Mouse (Mus musculus): ENCODE measurements at regions not wholly inside any gene's neighbourhood (a gene's known extent, or its start where the extent isn't known, plus 50 kb on each side); places are given as distances from the start of the nearest gene placed in this dataset.

DNA sequence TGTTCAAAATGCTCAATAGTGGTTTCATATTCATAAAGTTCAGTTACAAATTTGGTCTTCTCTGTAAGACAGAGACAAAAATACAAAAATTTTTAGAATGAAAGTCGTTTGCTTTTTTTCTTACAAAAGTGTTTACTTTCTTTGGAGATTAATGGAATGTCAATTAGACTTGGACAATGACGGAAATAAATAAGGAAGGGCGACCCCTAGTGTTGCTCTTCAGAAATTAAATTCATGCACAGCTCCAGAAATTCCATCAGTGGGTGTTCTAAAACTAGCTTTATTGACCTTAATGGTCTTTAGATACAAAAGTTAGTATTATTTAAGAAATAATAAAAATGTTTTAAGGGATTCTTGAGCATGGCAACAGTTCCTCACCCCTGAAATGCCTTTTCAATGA lies 141.8 kb upstream of the Lama2 start:
- DNase-seq (ENCODE audit: low read depth, low spot score), result peak; percentile 51

DNA sequence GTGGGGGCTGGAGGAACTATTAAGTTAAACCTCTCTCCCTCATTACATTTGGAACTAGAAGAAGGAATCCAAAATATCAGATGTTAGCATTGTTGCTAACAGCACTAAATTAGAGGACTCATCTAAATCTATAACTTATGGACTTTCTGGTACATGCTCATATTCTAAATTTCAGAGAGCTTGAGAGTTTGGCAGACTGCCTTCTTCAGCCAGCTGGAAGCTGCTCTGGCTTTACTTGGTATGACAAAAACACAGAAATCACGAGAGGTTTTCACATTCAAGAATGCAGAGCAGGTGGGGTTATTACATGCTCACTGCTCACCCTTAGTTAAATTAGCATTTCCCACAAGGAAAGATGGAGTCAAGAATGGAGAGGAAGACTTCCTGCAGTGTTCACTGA lies 182.8 kb upstream of the Lama2 start:
- no peak for DNase-seq (ENCODE audit: low read depth, low spot score)

DNA sequence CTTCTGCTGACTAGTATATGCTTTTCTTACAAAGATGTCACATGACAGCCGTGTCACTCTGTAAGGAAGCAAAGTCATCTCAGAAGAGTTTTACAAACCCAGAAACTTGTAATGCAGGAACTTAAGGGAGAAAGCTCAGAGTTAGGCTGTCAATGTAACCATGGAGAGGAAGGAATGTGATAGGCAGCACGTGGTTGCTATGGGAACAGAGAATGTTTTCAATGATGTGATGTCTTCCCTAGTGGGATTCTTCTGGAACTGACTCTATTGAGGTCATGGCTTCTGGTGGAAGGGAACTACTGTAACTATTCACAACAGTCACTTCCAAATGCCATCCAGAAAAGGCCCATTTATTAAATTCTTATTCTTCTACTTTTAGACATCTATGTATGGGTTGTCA lies 190.0 kb upstream of the Lama2 start:
- peak; percentile 64 for DNase-seq (ENCODE audit: low read depth, low spot score)

DNA sequence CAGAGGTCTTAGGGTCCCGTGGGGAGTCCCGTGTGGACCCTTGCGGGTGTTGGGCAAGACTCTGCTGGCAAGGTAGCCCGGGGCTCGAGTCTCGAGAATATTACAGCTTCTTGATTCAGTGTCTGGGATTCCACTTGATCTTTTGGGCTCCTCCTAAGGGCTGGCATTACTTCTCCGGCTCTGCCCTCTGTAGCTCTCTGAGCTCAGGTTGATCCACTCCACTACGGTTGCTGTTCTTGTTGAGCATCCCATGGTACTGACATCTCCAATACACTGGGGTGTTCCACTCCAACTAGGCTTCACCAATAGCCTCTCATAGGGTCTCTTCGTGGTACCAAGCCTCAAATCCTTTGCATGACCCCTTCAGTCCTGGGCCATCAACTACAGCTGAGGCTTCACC lies 206.1 kb upstream of the Lama2 start:
- DNase-seq (ENCODE audit: low read depth, low spot score), result peak; percentile 57

DNA sequence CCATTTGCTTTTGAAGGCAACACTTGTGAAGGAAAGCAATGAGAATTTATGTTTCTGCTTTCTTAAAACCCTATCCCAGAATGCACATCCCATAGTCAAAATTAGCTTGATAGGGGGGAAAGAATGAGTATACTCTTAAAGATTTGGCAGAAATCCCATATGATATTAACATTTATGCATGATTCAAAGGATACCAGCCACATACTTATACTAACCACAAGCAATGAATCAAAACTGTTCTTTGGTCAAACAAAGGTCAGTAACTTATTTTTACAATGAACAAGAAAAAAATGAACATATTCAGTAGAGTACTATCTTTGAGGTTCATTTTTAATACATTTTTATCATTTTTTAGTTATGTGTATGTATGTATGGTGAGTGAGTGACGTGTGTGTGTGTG lies 208.8 kb upstream of the Lama2 start:
- DNase-seq (ENCODE audit: low read depth, low spot score), result no peak

DNA sequence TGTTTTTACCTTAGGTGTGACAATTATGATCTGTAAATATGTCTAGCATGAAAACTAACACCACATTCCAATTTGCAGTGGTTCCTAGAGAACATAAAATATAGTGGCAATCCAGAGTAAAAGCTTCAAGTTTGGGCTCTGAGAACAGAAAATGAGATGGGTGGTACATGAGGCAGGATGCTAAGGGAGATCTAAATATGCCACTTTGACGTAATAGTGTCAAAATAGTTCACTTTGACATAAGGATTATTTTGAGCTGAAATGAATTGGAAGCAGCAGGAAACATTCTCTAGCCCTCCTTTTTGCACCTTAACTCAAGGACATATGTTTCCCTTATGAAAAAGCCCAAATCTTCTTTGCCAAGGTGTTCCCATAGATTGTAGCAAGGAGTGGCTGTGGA lies 219.1 kb upstream of the Lama2 start:
- no peak for DNase-seq (ENCODE audit: low read depth, low spot score)

DNA sequence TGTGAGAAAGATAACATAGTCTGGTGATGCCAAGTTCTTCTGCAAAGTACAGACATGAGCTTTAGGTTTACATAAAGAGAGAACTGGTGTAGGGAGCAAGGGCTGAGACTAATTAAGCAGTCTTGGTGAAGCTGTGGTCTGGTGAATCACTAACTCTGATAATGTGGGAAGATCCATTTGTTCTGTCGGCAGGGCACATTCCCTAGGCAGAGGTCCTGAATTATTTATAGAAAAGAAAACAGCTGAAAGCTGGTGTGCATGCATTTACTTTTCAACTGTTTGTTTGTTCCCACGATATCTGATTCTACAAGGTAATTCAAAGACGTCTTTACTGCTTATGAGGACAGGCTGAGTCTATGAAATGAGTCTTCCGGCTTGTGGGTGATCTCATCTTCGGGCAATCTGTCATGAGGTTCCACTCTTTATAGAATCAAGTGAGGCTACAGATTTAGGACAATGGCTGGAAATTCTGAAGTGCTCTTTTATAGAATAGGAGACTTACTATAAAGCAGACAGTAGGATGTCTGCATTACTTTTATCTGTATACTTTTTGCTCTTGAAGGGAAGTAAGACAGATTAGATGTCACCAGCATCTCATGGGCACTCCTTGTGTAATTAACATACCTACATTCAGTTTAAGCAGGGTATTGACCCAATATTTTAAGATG lies 221.6 kb upstream of the Lama2 start:
- DNase-seq (ENCODE audit: low read depth, low spot score), result no peak

DNA sequence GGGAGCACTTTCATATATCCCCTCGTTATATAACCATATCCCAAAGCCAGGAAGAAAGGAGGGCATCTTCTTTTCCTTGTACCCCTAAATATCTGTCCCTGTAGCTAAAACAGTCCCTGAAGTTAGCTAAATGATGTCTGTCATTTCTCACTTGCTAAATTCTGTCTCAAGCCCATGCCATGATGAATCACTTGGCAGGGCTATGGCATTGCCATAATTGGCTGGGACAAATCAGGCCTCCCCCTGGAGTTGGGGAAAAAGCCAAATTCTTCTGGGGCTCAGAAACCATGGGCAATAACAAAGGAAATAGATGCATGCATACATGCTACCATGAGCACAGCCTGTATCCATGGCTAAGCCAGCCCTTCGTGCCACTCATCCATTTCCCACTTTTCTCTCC lies 223.5 kb upstream of the Lama2 start:
- no peak for DNase-seq (ENCODE audit: low read depth, low spot score)

DNA sequence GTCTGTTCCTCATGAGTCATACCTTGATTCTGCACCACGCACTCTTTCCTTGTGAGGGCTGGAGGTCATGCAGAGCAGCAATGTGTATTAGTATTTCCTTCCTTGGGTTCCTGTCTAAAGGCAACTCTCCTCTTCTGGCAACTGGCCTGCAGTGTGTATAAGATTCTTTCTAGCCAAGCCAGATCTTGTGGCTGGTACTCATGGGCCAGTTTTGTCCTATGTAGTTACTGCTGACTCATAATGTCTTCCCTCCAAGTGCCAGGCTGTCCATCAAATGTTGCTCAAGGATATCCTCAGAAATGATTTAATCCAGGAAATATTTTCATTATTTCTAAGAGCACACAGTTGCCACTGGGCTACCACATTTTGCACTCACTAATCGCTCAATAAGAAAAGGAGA lies 211.0 kb upstream of the Ptprk start:
- peak; percentile 8 for DNase-seq (ENCODE audit: low read depth, low spot score)

DNA sequence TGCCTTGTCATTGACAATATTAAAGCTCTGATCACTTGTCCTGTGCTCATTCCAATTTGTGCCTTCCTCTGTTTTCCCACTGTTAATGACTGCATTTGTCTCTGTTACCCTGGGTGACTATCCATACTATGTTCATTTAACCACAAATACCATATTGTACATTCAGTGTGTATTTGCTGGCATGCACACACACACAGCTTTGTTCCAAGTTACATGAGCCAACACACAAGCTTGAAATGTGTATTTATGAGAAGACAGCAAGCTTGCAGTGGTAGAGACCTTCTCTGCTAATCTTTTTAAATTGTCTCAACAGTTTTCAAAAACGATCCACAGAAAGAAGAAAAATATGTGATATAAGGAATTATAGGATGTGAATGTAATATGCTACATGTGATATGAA lies 193.8 kb upstream of the Ptprk start:
- no peak for DNase-seq (ENCODE audit: low read depth, low spot score)

DNA sequence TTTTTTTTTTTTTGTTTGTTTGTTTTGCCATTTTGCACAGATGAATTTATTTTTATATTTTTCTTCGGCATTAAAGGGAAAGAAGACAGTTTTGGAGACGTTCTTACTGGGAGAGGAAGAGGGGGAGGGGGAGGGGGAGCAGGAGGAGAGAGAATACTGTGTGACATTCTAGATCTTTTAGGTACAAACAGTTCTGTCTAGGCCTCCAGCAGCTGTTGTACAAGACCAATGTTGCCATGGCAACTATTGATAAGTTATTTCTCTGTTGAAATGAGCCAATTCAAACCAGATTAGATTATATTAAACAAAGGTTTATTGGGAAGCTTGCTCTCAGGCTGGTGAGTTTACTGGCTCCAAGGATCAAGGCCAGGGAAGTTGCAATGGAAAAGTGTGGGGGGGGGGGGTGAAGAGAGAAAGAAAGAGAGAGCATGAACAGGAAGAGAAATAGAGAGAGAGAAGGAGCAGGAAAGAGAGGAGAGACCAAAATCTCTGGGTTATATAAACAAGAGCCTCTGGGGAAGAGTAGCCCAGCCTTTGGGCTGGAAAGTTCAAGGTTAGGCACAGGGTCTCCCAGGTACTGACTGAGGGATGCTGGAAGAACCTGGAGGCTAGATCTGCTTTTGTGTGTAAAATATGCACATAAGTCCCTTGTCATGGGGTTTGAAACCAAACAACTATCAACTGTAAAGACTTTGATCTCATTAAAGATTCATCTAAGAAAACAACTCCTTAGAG lies 182.7 kb upstream of the Ptprk start:
- DNase-seq (ENCODE audit: low read depth, low spot score), result peak; percentile 13

DNA sequence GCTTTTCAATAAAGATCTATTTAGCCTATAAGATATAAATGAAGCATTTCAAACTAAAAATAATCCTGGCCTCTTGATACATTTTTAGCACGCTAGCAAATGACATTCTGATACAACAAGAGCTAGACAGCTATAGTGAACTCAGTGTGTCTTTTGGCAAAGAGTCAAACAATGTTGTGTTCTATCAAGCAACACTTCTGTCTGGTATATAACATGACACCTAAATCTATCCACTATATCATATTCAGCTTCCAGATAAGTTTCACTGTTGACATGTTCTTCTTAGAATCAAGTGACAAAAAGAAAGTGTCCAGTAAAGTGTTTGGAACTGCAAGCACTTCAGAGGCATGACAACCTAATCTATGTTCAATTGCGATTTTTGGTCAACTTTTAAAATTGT lies 158.2 kb upstream of the Ptprk start:
- DNase-seq (ENCODE audit: low read depth, low spot score), result no peak

DNA sequence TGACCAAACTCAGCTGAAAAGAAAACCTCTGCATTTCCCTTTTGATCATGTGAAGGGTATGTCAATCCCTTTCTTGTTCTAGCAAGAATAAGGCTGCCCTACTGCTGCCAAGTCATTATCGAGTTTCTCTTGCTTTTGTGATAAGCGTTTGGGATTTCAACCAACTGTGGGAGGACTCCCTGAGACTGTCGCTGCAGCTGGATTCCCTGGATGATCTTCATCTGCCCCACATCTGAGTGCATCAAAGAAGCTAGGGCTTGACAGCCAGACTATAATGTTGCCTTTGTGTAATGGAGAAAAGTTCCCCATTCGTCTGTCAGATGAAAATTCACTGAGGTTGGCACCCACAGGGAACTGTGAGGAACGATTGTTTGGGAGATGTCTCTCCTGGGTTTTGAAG lies 147.4 kb upstream of the Ptprk start:
- DNase-seq (ENCODE audit: low read depth, low spot score), result no peak

DNA sequence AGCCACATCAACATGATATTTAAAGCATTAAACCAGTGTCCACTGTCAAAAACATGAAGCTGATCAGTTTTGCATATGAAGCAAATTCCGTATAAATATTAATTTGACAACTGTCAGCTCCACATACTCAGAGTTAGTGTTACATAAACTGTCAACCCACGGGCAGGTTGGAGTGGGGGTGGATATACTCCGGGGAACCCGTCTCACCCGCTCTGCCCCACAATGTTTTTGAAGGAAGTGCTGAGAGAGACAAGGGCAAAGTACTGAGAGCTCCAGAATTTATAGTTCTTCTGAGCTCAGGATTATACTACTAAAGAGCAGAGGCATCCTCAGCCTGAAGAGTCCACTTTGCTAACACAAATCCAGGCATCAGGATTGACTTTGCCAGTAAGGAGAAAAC lies 132.5 kb upstream of the Ptprk start:
- no peak for DNase-seq (ENCODE audit: low read depth, low spot score)

DNA sequence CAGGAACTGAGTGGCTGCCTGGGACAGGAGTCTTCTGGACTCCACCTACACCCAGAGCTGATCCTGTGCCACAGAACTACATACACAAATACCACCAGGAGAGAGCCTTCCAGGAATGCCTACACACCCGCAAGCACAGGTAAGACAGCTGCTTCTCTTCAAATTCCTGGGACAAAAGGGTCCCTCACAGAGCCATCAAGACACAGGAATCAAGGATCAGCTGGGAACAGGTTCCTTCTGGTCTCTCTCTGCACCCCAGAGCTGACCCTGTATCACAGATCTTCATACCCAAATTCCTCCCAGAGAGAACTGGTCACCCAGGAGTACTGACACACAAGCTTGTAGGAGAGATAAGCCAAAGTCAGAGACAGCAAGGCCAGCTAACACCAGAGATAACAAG lies 125.5 kb upstream of the Ptprk start:
- peak; percentile 61 for DNase-seq (ENCODE audit: low read depth, low spot score)

DNA sequence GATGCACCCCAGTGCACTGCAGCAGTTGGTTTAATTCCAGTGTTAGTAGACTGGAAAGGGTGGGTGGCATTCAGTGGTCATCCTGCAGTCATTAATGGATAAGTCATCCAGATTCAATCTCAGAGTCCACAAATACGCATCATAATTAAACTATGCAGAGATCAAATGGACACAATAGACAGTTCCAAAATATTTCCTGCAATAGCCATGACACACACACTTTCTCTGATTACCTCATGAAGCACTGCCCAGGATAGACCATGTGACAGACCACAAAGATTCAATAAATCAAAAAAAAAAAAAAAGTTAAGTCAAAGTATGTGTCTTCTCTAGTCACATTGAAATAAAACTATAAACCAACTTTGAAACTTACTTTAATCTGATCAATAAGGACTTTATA lies 106.4 kb upstream of the Ptprk start:
- no peak for DNase-seq (ENCODE audit: low read depth, low spot score)

DNA sequence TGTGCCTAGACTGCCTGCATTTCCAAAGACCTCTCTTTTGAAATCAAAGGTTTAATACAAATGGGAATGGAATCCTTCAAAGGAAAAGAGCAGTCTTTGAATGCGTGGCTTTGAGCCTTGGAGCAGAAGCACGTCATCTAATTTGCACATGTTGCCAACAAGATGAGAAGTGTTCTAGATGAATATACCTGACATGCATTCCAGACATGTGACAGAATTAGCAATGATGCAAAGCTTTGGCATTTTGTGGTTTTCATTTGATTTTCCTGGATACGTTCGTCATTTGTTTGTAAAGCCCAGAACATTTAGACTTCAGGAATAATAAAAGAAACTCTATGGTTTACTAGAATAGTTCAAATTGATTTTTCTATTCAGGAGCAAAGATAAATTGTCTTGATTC lies 90.6 kb upstream of the Ptprk start:
- DNase-seq (ENCODE audit: low read depth, low spot score), result no peak

DNA sequence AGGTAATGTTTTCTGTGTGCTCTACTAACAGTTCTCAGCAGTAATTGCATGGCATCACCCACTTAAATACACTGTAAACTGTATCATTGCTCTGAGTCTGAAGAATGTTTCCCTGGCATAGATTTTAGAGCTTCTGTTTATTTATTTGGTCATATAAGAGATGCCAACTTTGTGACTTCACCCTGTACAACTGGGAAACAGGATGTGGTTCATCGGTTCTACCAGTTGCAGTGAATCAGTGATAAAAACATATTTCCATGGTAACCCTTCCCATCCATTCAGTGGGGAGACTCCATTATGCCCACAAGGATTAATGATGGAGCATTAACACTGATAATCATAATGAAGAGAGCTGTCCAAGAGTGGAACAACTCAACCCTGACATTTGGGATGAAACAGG lies 89.6 kb upstream of the Ptprk start:
- no peak for DNase-seq (ENCODE audit: low read depth, low spot score)

DNA sequence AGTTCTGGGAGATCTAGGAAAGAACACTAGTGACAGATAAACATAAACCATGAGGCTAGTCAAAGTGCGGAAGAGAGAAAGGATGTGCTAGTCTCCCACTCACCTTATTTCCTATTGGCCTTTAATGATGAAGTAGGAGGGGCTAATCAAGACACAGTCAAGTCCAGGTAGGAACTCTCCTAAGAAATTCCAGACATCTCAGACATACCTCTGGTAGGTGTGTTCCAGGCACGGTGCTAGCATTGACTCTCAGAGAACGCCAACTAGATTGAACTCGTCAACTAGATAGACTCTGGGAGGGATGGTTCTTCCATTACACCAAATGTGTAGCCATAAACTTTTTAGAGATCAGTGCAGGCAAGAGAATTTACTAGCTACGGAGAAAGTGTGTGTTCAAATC lies 87.6 kb upstream of the Ptprk start:
- peak; percentile 97 for DNase-seq (ENCODE audit: low read depth, low spot score)

DNA sequence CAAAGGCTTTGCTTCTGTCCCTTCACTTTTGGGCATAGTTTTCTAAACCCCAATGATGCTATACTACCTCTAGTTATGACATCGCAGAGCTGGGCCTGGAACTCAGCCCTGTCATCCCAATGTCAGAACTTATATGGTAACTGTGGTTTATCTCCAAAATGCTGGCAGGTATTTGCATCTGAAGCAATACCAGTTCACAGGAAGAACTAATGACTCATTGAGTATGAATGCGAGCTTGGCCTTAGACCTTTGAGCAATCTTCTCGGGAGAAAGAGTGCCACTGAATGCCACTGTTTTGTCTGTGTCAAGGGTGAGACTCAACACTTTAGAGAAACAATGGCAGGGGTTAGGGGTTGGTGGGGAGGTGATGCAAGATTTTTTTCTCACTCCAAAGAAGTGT lies 86.6 kb upstream of the Ptprk start:
- DNase-seq (ENCODE audit: low read depth, low spot score), result peak; percentile 69

DNA sequence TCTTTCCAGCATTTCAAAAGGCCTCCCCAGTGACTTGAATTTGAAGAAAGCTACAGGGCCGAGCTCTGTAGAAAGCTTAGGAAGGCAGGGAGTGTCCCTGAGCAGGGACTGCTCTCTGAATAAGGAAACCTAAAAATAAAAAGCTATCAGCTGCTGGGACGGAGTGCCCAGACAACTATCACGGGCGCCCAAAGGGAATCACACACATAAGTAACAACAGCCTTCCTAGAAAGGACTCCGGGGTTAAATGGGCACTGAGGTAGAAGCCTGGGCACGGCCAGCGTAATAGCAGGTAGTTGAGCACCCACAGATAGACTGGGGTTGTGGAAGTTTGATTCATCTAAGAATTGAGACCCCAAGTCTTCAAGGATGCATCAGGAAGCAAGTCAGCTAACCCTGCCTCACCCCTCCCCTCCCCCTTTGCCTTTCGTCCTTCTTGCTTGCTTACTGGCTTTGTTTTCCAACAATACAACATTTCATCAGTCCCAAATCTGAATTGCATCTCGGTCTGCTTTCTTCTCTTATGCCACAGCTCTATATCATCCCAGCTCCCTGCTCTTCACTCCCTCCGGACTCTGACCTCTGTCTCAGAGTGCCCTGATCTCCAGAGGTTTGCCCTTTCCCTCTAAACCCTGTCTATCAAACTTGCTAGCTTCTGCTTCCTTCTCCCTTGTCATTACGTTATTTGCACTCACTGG lies 84.1 kb upstream of the Ptprk start:
- no peak for DNase-seq (ENCODE audit: low read depth, low spot score)

DNA sequence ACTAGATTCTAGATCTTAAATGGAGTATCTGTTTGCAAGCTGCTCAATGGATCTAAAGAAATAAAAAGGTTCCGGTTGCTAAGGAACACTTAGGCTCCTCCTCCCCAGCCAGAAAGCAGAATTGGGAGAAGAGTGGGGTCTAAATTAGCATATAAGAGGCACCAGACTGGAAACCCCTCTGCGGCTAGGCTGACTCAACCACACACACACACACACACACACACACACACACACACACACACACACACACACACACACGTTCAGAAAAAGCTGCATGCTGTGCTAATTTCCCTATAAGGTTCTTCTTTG lies 83.6 kb upstream of the Ptprk start:
- DNase-seq (ENCODE audit: low read depth, low spot score), result peak; percentile 92

DNA sequence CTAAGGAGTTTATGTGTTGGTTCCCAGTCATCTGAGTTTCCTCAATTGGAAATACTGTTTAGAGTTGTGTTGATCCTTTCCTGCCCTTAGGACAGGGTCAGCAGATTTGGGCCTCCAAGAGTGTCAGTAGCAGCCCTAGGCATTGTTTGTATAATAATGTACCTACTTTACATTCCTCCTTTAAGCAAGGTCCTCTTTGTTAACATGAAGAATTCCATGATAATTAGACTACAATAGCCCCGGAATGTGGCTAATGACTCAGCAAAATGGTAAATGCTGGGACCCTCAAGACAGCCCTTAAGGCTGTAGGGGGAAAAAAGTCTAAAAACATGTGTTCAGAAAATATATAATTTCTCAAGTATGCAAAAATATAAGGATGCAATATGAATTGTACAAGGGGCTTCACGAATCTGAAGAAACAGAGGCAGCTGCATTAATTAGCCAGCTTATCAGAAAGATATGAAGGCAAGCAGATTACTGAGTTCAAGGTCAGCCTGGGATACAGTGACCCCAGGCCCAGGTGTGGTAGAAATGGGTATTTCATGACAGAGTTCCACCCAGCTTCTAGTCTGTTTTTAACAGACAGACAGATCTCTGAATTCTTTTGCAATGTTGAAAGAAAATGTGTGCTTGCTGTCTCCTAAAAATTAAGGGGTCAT lies 80.1 kb upstream of the Ptprk start:
- DNase-seq (ENCODE audit: low read depth, low spot score), result peak; percentile 97
